8 mouse cellular contexts compared by ENCODE assay signal in genomic region chr5:29435491-29435890, GRCm38 (mm10). TPM values are rescaled to one million over a fixed set of nuclear protein-coding genes. Genes with fewer than 3 reads are reported as not detected.
DNase-seq lines count a peak whose midpoint lies in the region; ATAC-seq and TF ChIP-seq lines count a peak whose summit lies in the region.

No protein-coding gene starts in this region.

- no peaks in the 10 kb centered on the region for H3K9me3 ChIP-seq in hindbrain, embryonic 15.5 days
- H3K9me3 ChIP-seq in midbrain, embryonic 15.5 days, result no peaks in the 10 kb centered on the region

- peak overlapping the region; percentile 59 for H3K9ac ChIP-seq in hindbrain, embryonic 15.5 days
- H3K9ac ChIP-seq in midbrain, embryonic 15.5 days, result peak overlapping the region; percentile 81

- peak overlapping the region; percentile 85 for H3K4me3 ChIP-seq in kidney, adult 2 months (ENCODE audit: insufficient read depth, low read depth, low read length)
- peak overlapping the region; percentile 93 for H3K4me3 ChIP-seq in bone marrow, adult 2 months (replicated peaks; ENCODE audit: control insufficient read depth, low read depth, low read length)
- H3K4me3 ChIP-seq in hindbrain, embryonic 15.5 days, result peak overlapping the region; percentile 83
- H3K4me3 ChIP-seq in midbrain, embryonic 15.5 days, result peak overlapping the region; percentile 89

- H3K4me2 ChIP-seq in hindbrain, embryonic 15.5 days, result peak overlapping the region; percentile 94
- peak overlapping the region; percentile 97 for H3K4me2 ChIP-seq in midbrain, embryonic 15.5 days

- TF ChIP-seq CTCF in kidney, adult 2 months (conservative IDR thresholded peaks at IDR 0.05; ENCODE audit: insufficient read depth, insufficient read length, low read depth, low read length), result no peak
- no peak for TF ChIP-seq CTCF in bone marrow, adult 2 months (IDR thresholded peaks at IDR 0.05; ENCODE audit: control insufficient read depth, insufficient read depth, low read length)

- WGBS in kidney, adult 2 months, result 43% methylated on average over 8 of the region's 8 CpGs
- WGBS in bone marrow, adult 2 months, result 36% methylated on average over 8 of the region's 8 CpGs
- WGBS in hindbrain, embryonic 15.5 days, result 53% methylated on average over 8 of the region's 8 CpGs
- WGBS in midbrain, embryonic 15.5 days, result 53% methylated on average over 8 of the region's 8 CpGs

- no peaks in the 10 kb centered on the region for H3K27me3 ChIP-seq in kidney, adult 2 months (replicated peaks; ENCODE audit: control insufficient read depth, insufficient read depth, low read length)
- peaks cover 9% of the 10 kb centered on the region; the same call in 1 of the 2 replicates for H3K27me3 ChIP-seq in hindbrain, embryonic 15.5 days
- no peaks in the 10 kb centered on the region for H3K27me3 ChIP-seq in midbrain, embryonic 15.5 days (replicated peaks)

- no peak for DNase-seq in kidney, adult 2 months
- no peak for DNase-seq in kidney, adult 11 months
- DNase-seq in retina, embryonic 14.5 days (ENCODE audit: low spot score), result no peak
- no peak for DNase-seq in layer of hippocampus, adult 18-20 months (ENCODE audit: low spot score in 2 of 2)
- DNase-seq in urinary bladder, postnatal 14 days (ENCODE audit: low spot score), result no peak

- peaks cover 2% of the 10 kb centered on the region; the same call in 1 of the 2 replicates for H3K36me3 ChIP-seq in kidney, adult 2 months (ENCODE audit: control insufficient read depth, insufficient read depth, low read length)
- peaks cover 44% of the 10 kb centered on the region for H3K36me3 ChIP-seq in hindbrain, embryonic 15.5 days
- H3K36me3 ChIP-seq in midbrain, embryonic 15.5 days (replicated peaks), result peaks cover 24% of the 10 kb centered on the region

- H3K27ac ChIP-seq in kidney, adult 2 months (ENCODE audit: insufficient read depth, low read depth, low read length), result no peak overlapping the region
- no peak overlapping the region; the same call in 1 of the 2 replicates for H3K27ac ChIP-seq in bone marrow, adult 2 months (ENCODE audit: control insufficient read depth, insufficient read depth, low read depth, low read length, poor library complexity)
- no peak overlapping the region for H3K27ac ChIP-seq in hindbrain, embryonic 15.5 days (replicated peaks)
- no peak overlapping the region for H3K27ac ChIP-seq in midbrain, embryonic 15.5 days

- ATAC-seq in hindbrain, embryonic 15.5 days (ENCODE audit: low FRiP score, low read depth), result no peak
- no peak for ATAC-seq in midbrain, embryonic 15.5 days (replicated peaks)

- H3K4me1 ChIP-seq in kidney, adult 2 months (ENCODE audit: control insufficient read depth, insufficient read depth, low read length), result peaks cover 11% of the 10 kb centered on the region
- H3K4me1 ChIP-seq in bone marrow, adult 2 months (ENCODE audit: control insufficient read depth, insufficient read depth, low read length), result peaks cover 2% of the 10 kb centered on the region
- H3K4me1 ChIP-seq in hindbrain, embryonic 15.5 days (replicated peaks), result peaks cover 27% of the 10 kb centered on the region
- H3K4me1 ChIP-seq in midbrain, embryonic 15.5 days, result peaks cover 23% of the 10 kb centered on the region

- TF ChIP-seq POLR2A in kidney, adult 2 months (IDR thresholded peaks at IDR 0.05; ENCODE audit: low read depth, low read length), result no peak
- no peak for TF ChIP-seq POLR2A in bone marrow, adult 2 months (IDR thresholded peaks at IDR 0.05; ENCODE audit: borderline replicate concordance, control insufficient read depth, low read depth, low read length)

RNA-seq across cellular contexts. Expression of gene Nom1, which starts 1.0 kb away (rescaled TPM):
- polyA plus RNA-seq in kidney, adult 2 months (2012; rRNA removed), result 4.8 and 6.8 TPM in 2 replicates
- polyA plus RNA-seq in bone marrow, adult 2 months (2011; ENCODE audit: insufficient read depth, insufficient read length, low replicate concordance, missing spikeins), result 3.4 and 3.9 TPM in 2 replicates
- 17.9 and 19.3 TPM in 2 replicates for polyA plus RNA-seq in hindbrain, embryonic 15.5 days (2015; fragmentation: Nextera tagmentation; extraction: Ambion mirVana)
- 20.6 and 22.6 TPM in 2 replicates for polyA plus RNA-seq in midbrain, embryonic 15.5 days (2015; fragmentation: Nextera tagmentation; extraction: Ambion mirVana)
- 10 to 100 TPM; 19.6 to 23.3 TPM for total RNA-seq in layer of hippocampus, adult 18-20 months (2021)

RNA-seq across cellular contexts. Expression of gene Mnx1, which starts 42.8 kb away (rescaled TPM):
- polyA plus RNA-seq in kidney, adult 2 months (2012; rRNA removed), result not detected in 2 replicates
- not detected in 2 replicates for polyA plus RNA-seq in bone marrow, adult 2 months (2011; ENCODE audit: insufficient read depth, insufficient read length, low replicate concordance, missing spikeins)
- 0.19 and 0.22 TPM in 2 replicates for polyA plus RNA-seq in hindbrain, embryonic 15.5 days (2015; fragmentation: Nextera tagmentation; extraction: Ambion mirVana)
- polyA plus RNA-seq in midbrain, embryonic 15.5 days (2015; fragmentation: Nextera tagmentation; extraction: Ambion mirVana), result not detected in 2 replicates
- not detected for total RNA-seq in layer of hippocampus, adult 18-20 months (2021)

RNA-seq across cellular contexts. Expression of gene Lmbr1, which starts 57.3 kb away (rescaled TPM):
- polyA plus RNA-seq in kidney, adult 2 months (2012; rRNA removed), result 3.9 and 4.4 TPM in 2 replicates
- polyA plus RNA-seq in bone marrow, adult 2 months (2011; ENCODE audit: insufficient read depth, insufficient read length, low replicate concordance, missing spikeins), result 1.7 and 2.2 TPM in 2 replicates
- 36.7 and 36.8 TPM in 2 replicates for polyA plus RNA-seq in hindbrain, embryonic 15.5 days (2015; fragmentation: Nextera tagmentation; extraction: Ambion mirVana)
- 34.8 and 38.2 TPM in 2 replicates for polyA plus RNA-seq in midbrain, embryonic 15.5 days (2015; fragmentation: Nextera tagmentation; extraction: Ambion mirVana)
- 10 to 100 TPM; 29.3 to 29.5 TPM for total RNA-seq in layer of hippocampus, adult 18-20 months (2021)
